Mouse (Mus musculus) kidney, adult 2 months (tissue): ENCODE data around the gene Ndrg4. TPM values are rescaled to one million over a fixed set of nuclear protein-coding genes. Genes with fewer than 3 reads are reported as not detected.

Experiments
- DNase-seq: peaks from one replicate; pipeline ENCODE4 v3.0.0; 2021
- H3K27ac ChIP-seq: fragments of 200-500 bp; 2 replicates; pipeline ENCODE4 v1.5.1; 2012; ENCODE audit warnings: low read depth, low read length, control low read depth, inconsistent platforms; ENCODE audit not compliant: insufficient read depth
- H3K27me3 ChIP-seq: fragments of 200-500 bp; replicated peaks from 2 replicates; pipeline ENCODE4 v1.6.1; 2012; ENCODE audit warnings: mild to moderate bottlenecking, moderate library complexity, low read length, inconsistent platforms; ENCODE audit not compliant: control insufficient read depth, insufficient read depth
- H3K36me3 ChIP-seq: fragments of 200-500 bp; 2 replicates; pipeline ENCODE4 v1.6.1; 2012; ENCODE audit warnings: mild to moderate bottlenecking, moderate library complexity, low read length, inconsistent platforms; ENCODE audit not compliant: control insufficient read depth, insufficient read depth
- H3K4me1 ChIP-seq: fragments of 200-500 bp; 2 replicates; pipeline ENCODE4 v1.6.1; 2011; ENCODE audit warnings: low read length; ENCODE audit not compliant: control insufficient read depth, insufficient read depth
- H3K4me3 ChIP-seq: fragments of 200-500 bp; 2 replicates; pipeline ENCODE4 v1.5.1; 2011; ENCODE audit warnings: mild to moderate bottlenecking, low read depth, low read length, control low read depth; ENCODE audit not compliant: insufficient read depth
- CTCF ChIP-seq: fragments of 200-500 bp; conservative IDR thresholded peaks from 2 replicates; pipeline ENCODE4 v1.5.1; 2011; ENCODE audit warnings: low read depth, mild to moderate bottlenecking, control low read depth, low read length, moderate library complexity, mixed read lengths; ENCODE audit not compliant: insufficient read depth, insufficient read length
- POLR2A ChIP-seq: fragments of 200-500 bp; IDR thresholded peaks from one replicate; pipeline ENCODE4 v1.6.1; 2011; ENCODE audit warnings: low read depth, low read length, control low read depth
- WGBS: fragments of 180-500 bp; shearing (Covaris S2); methylation state at CpG from one replicate; pipeline ENCODE4 v1.1.7; 2018; 5-methylcytosine and 5-hydroxymethylcytosine counted together
- polyA plus RNA-seq: library from polyadenylated mRNA; depleted of rRNA; stranded (reverse); fragments of >200 nt; gene quantifications from 2 replicates; pipeline ENCODE4 v1.2.3, GENCODE M21; 2012

The Ndrg4 gene
- polyA plus RNA-seq, 1 experiment: 21.7 TPM

DNA sequence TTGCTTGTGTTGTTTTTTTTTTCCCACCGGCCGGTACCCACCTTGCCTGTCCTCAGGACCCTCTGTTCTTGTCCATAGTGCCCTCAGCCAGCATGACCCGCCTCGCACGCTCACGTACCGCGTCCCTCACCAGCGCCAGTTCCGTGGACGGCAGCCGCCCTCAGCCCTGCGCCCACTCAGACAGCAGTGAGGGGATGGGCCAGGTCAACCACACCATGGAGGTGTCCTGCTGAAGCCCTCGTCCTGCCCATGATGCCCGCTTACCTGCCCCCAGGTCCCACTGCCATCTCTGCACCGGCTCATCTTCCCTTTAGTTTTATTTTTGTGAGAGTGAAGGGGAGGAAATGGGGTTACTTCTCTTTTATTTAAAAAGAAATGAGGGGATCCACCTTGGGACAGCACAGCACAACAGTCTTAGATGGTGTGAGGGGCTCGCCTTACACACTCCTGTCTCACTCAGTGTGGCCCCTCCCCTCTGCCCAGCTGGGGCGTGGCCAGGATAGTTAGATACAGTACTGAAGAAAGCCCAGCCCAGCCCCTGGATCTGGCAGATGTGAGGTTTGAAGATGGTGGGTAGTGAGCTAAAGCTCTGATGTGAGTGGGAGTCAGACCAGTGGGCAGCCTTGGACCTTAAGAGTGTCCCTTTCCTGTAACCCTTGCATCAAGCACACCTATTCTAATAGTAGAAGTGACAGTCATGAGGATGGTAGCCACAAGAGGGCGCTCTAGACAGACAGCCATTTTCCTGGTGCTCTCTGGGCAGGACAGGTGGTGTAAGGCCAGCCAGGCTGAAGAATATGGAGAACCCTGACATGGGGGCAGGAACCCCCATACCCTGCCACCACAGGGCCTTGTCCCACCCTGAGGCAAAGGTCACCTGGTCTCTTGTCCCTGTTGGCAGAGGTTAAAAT, 36.6 kb downstream of the Ndrg4 start:
- no peaks in the 10 kb centered on the region for H3K27me3 ChIP-seq
- no peaks in the 10 kb centered on the region for H3K36me3 ChIP-seq
- no peak overlapping the region for H3K4me3 ChIP-seq
- peak; percentile 80 for DNase-seq
- H3K27ac ChIP-seq: no peak overlapping the region
- peak; percentile 79 for TF ChIP-seq CTCF
- no peak for TF ChIP-seq POLR2A
- H3K4me1 ChIP-seq: peaks cover 5% of the 10 kb centered on the region; the same call in 1 of the 2 replicates
- WGBS: 76% methylated on average over 19 of the region's 19 CpGs

DNA sequence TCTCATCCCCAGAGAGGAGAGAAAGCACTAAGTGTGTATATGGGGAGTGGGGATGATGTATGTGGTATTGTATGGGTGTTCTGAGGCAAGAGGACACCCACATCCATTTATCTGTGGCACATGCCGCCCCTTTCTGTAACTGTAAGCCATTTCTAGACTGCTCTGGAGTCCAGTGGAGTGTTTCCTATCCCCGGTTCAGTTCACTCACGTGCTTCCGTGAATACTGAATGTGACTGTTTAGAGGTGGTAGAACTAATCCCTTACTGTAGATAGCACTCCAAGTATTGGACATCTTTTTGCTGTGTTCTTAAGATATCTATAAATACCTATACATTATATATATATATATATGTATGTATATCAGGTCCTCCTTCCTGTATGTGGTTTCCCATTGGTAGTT, 37.6 kb downstream of the Ndrg4 start:
- no peak for DNase-seq
- Histone ChIP-seq H3K4me3 (no peak overlapping the region), H3K27me3 (no peaks in the 10 kb centered on the region), H3K27ac (no peak overlapping the region), H3K36me3 (no peaks in the 10 kb centered on the region; the same call in 1 of the 2 replicates), H3K4me1 (peaks cover 5% of the 10 kb centered on the region; the same call in 1 of the 2 replicates)
- WGBS: 97% methylated on average over 4 of the region's 4 CpGs
- TF ChIP-seq POLR2A: no peak
- TF ChIP-seq CTCF: no peak

DNA sequence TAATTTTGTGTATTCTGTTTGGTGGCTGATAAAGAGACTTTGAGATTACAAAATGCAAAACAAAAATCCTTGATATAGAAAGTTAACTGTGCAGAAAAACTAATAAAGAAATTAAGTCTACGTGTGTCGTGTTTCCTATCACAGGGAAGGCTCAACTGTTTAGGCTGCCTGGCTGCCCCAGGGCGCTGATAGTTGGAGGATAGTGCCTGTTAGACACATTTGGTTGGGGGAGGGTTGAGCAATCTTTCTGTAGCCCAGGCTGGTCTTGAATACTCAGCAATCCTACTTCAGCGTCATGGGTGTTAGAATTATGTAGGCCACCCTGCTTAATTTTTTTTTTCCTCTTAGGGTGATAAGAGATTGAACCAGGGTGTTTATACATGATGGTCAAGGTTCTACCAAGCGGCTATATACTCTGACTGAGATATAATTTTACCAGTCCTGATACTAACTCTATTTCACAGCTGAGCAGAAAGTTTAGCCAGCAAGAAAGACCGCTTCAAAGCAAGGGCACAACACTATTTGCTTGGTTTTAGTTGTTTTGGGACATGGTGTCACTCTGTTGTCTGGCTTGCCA, 38.1 kb downstream of the Ndrg4 start:
- 89% methylated on average over 6 of the region's 6 CpGs for WGBS
- Histone ChIP-seq H3K27me3 (no peaks in the 10 kb centered on the region), H3K4me3 (no peak overlapping the region), H3K4me1 (peaks cover 5% of the 10 kb centered on the region; the same call in 1 of the 2 replicates), H3K27ac (0 out of 2 replicates have a peak overlapping the region, but pooled peaks have one; percentile 18), H3K36me3 (no peaks in the 10 kb centered on the region; the same call in none of the 2 replicates)
- TF ChIP-seq POLR2A (no peak), CTCF (no peak)
- DNase-seq: no peak

DNA sequence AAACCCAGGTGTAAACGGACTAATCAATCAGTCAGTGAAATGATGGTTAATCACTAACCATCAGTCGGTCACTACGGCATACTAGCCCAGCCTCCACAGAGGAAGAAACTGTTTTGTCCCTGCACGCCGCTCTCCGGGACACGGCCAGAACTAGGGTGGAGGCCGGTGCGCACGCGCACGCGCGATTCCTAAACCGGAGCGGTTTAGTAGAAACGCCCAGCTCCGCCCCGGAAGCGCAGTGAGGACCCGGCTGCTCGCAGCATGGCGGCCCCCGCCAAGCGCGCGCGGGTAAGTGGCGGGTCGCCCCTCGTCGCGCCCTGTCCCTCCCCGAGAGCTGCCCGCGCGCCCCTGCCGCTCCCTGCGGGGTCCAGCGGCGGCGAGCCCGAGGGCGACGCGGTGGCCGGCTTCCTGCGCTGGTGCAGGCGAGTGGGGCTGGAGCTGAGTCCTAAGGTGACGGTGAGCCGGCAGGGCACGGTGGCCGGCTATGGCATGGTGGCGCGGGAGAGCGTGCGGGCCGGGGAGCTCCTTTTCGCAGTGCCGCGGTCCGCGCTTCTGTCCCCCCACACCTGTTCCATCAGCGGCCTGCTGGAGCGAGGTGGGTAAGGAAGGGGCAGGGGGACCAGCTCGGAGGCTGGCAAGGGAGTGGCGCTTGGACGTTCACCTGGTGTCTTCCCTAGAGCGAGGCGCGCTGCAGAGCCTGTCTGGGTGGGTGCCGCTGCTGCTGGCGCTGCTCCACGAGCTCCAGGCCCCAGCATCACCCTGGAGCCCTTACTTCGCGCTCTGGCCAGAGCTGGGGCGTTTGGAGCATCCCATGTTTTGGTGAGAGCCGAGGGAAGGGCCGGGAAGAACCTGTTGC, 39.1 kb downstream of the Ndrg4 start, which contains the start of gene Setd6:
Gene Setd6 (plus strand): TSS at position 206 of the 856 bp plus-strand sequence.
- H3K4me3 ChIP-seq: peak within 1 kb of the TSS; percentile 75
- under 1% methylated on average over 78 of the region's 79 CpGs for WGBS
- no peaks in the 10 kb centered on the region; the same call in none of the 2 replicates for H3K36me3 ChIP-seq
- no peak for TF ChIP-seq CTCF
- TF ChIP-seq POLR2A: peak; percentile 30
- H3K4me1 ChIP-seq: peaks cover 5% of the 10 kb centered on the region; the same call in 1 of the 2 replicates
- DNase-seq: peak; percentile 93
- no peaks in the 10 kb centered on the region for H3K27me3 ChIP-seq
- peak within 1 kb of the TSS; percentile 18 for H3K27ac ChIP-seq

DNA sequence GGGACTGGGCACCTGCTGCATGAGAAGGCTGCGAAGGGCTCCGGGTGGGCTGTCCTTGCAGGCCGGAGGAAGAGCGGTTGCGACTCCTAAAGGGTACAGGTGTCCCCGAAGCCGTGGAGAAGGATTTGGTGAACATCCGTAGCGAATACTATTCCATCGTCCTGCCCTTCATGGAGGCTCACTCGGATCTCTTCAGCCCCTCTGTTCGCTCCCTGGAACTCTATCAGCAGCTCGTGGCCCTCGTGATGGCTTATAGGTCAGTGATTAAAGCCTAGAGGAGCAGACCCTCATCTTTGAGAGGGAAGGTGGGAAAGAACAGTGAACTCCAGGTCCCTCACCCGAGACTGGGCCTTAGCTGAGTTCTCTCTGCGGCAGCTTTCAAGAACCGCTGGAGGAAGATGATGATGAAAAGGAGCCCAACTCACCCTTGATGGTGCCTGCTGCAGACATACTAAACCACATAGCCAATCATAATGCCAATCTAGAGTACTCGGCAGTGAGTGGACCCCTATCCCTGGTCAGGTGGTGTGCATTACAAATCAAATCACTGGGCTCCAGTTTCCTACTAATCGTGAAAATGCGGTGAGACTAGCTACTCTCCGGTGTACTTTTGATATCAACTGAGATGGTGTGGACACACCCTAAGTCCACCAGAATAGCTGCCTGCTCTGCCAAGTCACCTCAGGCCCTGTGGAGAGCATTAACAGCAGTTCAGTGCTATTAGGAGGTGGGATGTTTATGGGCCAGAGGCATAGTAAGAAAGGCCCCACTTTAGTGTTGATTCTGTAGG, 40.0 kb downstream of the Ndrg4 start:
- TF ChIP-seq POLR2A (no peak), CTCF (no peak)
- H3K4me3 ChIP-seq: peak overlapping the region; percentile 75
- H3K4me1 ChIP-seq: peaks cover 5% of the 10 kb centered on the region; the same call in 1 of the 2 replicates
- peaks cover 2% of the 10 kb centered on the region for H3K36me3 ChIP-seq
- DNase-seq: no peak
- no peaks in the 10 kb centered on the region for H3K27me3 ChIP-seq
- H3K27ac ChIP-seq: no peak overlapping the region
- WGBS: 19% methylated on average over 21 of the region's 21 CpGs

DNA sequence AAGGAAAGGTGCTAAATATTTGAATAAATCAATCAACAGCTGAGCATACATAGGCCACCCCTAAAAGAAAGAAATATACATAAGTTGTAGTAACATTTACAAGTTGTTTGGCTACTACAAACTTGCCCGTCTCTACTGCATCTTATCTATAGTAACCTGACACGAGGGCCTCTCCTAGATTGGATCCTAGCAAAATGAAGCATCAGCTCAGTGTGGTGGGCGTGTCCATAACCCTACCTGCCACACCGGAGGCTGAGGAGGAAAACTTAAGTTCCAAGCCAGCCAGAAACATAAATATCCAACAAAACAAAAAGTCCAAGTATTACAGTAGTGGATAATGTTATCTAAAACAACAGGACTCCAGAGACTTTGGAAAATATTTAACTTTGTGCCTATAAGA, 50.8 kb downstream of the Ndrg4 start:
- TF ChIP-seq POLR2A (no peak), CTCF (no peak)
- no peaks in the 10 kb centered on the region for H3K4me1 ChIP-seq
- H3K27ac ChIP-seq: no peak overlapping the region
- H3K4me3 ChIP-seq: no peak overlapping the region
- no peaks in the 10 kb centered on the region for H3K27me3 ChIP-seq
- 80% methylated on average over 4 of the region's 4 CpGs for WGBS
- H3K36me3 ChIP-seq: peaks cover 14% of the 10 kb centered on the region
- no peak for DNase-seq
